Mouse (Mus musculus) cerebellum, adult 9-10 months (tissue): ENCODE data around the gene Top2a.

ENCODE experiments used
- DNase-seq: peaks from one replicate; pipeline ENCODE4 v3.0.0; 2022

Top2a gene

GRCm38 (mm10) chr11:98947969-98948569 is 75.9 kb downstream of the Top2a start:
- no peak for DNase-seq

GRCm38 (mm10) chr11:98945605-98945977 is 78.4 kb downstream of the Top2a start:
- no peak for DNase-seq

- DNase-seq: no peak
Measured at GRCm38 (mm10) chr11:98944897-98945604, 78.9 kb downstream of the Top2a start.

- no peak for DNase-seq
Measured at GRCm38 (mm10) chr11:98943741-98944461, 80.1 kb downstream of the Top2a start.
